Mouse (Mus musculus) lung, embryonic 15.5 days (tissue): ENCODE measurements around the gene Nrxn1. TPM values are rescaled to one million over a fixed set of nuclear protein-coding genes. Genes with fewer than 3 reads are reported as not detected.
"Not testable (repeated sequence)": the region's sequence is repeated elsewhere in the genome, so short reads cannot be mapped to it uniquely, and the experiment has no call there.

Experiments used
- ATAC-seq: fragments of 200-750 bp; cut with Nextera tagmentation; 2 replicates; pipeline ENCODE4 v1.8.0; 2017; ENCODE audit warnings: moderate number of reproducible peaks, borderline replicate concordance; ENCODE audit not compliant: low FRiP score, low TSS enrichment; ENCODE audit errors: extremely low read depth
- H3K27ac ChIP-seq: fragments of 300-500 bp; sonication (generic); 2 replicates; pipeline ENCODE4 v1.5.1; 2015; ENCODE audit warnings: moderate library complexity, mild to moderate bottlenecking, inconsistent platforms
- H3K27me3 ChIP-seq: fragments of 300-500 bp; sonication (generic); 2 replicates; pipeline ENCODE4 v1.6.1; 2015; ENCODE audit warnings: inconsistent platforms
- H3K36me3 ChIP-seq: fragments of 300-500 bp; sonication (generic); 2 replicates; pipeline ENCODE4 v1.6.1; 2015; ENCODE audit warnings: inconsistent platforms
- H3K4me1 ChIP-seq: fragments of 300-500 bp; sonication (generic); 2 replicates; pipeline ENCODE4 v1.6.1; 2015; ENCODE audit warnings: inconsistent platforms
- H3K4me2 ChIP-seq: fragments of 300-500 bp; sonication (generic); 2 replicates; pipeline ENCODE4 v1.6.1; 2015; ENCODE audit warnings: inconsistent platforms, mild to moderate bottlenecking, moderate library complexity
- H3K4me3 ChIP-seq: fragments of 300-500 bp; sonication (generic); 2 replicates; pipeline ENCODE4 v1.5.1; 2015; ENCODE audit warnings: mild to moderate bottlenecking, inconsistent platforms
- H3K9ac ChIP-seq: fragments of 300-500 bp; sonication (generic); 2 replicates; pipeline ENCODE4 v1.6.1; 2015; ENCODE audit warnings: inconsistent platforms
- H3K9me3 ChIP-seq: fragments of 300-500 bp; sonication (generic); 2 replicates; pipeline ENCODE4 v1.6.1; 2016; ENCODE audit warnings: inconsistent platforms
- WGBS: fragments of 180-500 bp; shearing (Covaris S2); methylation state at CpG from one replicate; pipeline ENCODE4 v1.1.7; 2015; 5-methylcytosine and 5-hydroxymethylcytosine counted together
- polyA plus RNA-seq: library from polyadenylated mRNA; unstranded; fragments of >200 nt; fragmentation: Nextera tagmentation; extraction: Ambion mirVana; gene quantifications from 2 replicates; pipeline ENCODE4 v1.2.1, GENCODE M21; 2015

The Nrxn1 gene
- polyA plus RNA-seq, 1 experiment from 2014 or later: 2.7 TPM

GRCm38 (mm10) chr17:90247071-90247849 is 845.6 kb downstream of the Nrxn1 start:
- no peak overlapping the region for H3K4me2 ChIP-seq
- H3K27me3 ChIP-seq: no peaks in the 10 kb centered on the region
- no peak overlapping the region for H3K9ac ChIP-seq
- 70% methylated on average over 7 of the region's 7 CpGs for WGBS
- no peak for ATAC-seq
- H3K4me3 ChIP-seq: no peak overlapping the region
- no peaks in the 10 kb centered on the region for H3K9me3 ChIP-seq
- H3K36me3 ChIP-seq: no peaks in the 10 kb centered on the region
- H3K4me1 ChIP-seq: no peaks in the 10 kb centered on the region
- H3K27ac ChIP-seq: no peak overlapping the region

GRCm38 (mm10) chr17:90244339-90244738 is 848.5 kb downstream of the Nrxn1 start:
- H3K27ac ChIP-seq: no peak overlapping the region
- no peak overlapping the region for H3K9ac ChIP-seq
- no peaks in the 10 kb centered on the region for H3K4me1 ChIP-seq
- H3K27me3 ChIP-seq: no peaks in the 10 kb centered on the region
- no peaks in the 10 kb centered on the region for H3K36me3 ChIP-seq
- 38% methylated on average over 2 of the region's 2 CpGs for WGBS
- no peak overlapping the region for H3K4me2 ChIP-seq
- no peaks in the 10 kb centered on the region for H3K9me3 ChIP-seq
- ATAC-seq: no peak
- no peak overlapping the region for H3K4me3 ChIP-seq

GRCm38 (mm10) chr17:90238964-90239363 is 853.9 kb downstream of the Nrxn1 start:
- Histone ChIP-seq H3K27me3 (no peaks in the 10 kb centered on the region), H3K4me1 (no peaks in the 10 kb centered on the region), H3K36me3 (no peaks in the 10 kb centered on the region), H3K9ac (no peak overlapping the region), H3K4me2 (no peak overlapping the region), H3K9me3 (no peaks in the 10 kb centered on the region), H3K4me3 (no peak overlapping the region), H3K27ac (no peak overlapping the region)
- no peak for ATAC-seq
- WGBS: 76% methylated on average over 3 of the region's 3 CpGs

GRCm38 (mm10) chr17:90238517-90238916 is 854.4 kb downstream of the Nrxn1 start:
- no peaks in the 10 kb centered on the region for H3K4me1 ChIP-seq
- no peak overlapping the region for H3K9ac ChIP-seq
- H3K9me3 ChIP-seq: no peaks in the 10 kb centered on the region
- H3K4me3 ChIP-seq: no peak overlapping the region
- no peak overlapping the region for H3K27ac ChIP-seq
- H3K4me2 ChIP-seq: no peak overlapping the region
- no peaks in the 10 kb centered on the region for H3K27me3 ChIP-seq
- 89% methylated on average over 2 of the region's 2 CpGs for WGBS
- no peak for ATAC-seq
- H3K36me3 ChIP-seq: no peaks in the 10 kb centered on the region

- not testable (repeated sequence) for H3K36me3 ChIP-seq, H3K4me2 ChIP-seq, H3K4me1 ChIP-seq, ATAC-seq, H3K9ac ChIP-seq, H3K27me3 ChIP-seq, H3K9me3 ChIP-seq, H3K4me3 ChIP-seq, H3K27ac ChIP-seq
- WGBS: 74% methylated on average over 1 of the region's 1 CpGs
Observed at GRCm38 (mm10) chr17:90235674-90236073, 857.2 kb downstream of the Nrxn1 start.

- Histone ChIP-seq H3K4me3 (no peak overlapping the region), H3K4me1 (no peaks in the 10 kb centered on the region), H3K27ac (no peak overlapping the region), H3K9ac (no peak overlapping the region), H3K27me3 (no peaks in the 10 kb centered on the region), H3K9me3 (no peaks in the 10 kb centered on the region), H3K36me3 (no peaks in the 10 kb centered on the region), H3K4me2 (no peak overlapping the region)
- WGBS: 87% methylated on average over 2 of the region's 2 CpGs
- no peak for ATAC-seq
Observed at GRCm38 (mm10) chr17:90234806-90235205, 858.1 kb downstream of the Nrxn1 start.

GRCm38 (mm10) chr17:90208547-90208946 is 884.3 kb downstream of the Nrxn1 start:
- Histone ChIP-seq H3K4me2 (no peak overlapping the region), H3K36me3 (no peaks in the 10 kb centered on the region), H3K27me3 (no peaks in the 10 kb centered on the region), H3K27ac (no peak overlapping the region), H3K4me1 (no peaks in the 10 kb centered on the region), H3K4me3 (no peak overlapping the region), H3K9ac (no peak overlapping the region), H3K9me3 (no peaks in the 10 kb centered on the region)
- no peak for ATAC-seq

GRCm38 (mm10) chr17:90207617-90208016 is 885.3 kb downstream of the Nrxn1 start:
- Histone ChIP-seq H3K4me2 (no peak overlapping the region), H3K9ac (no peak overlapping the region), H3K4me1 (no peaks in the 10 kb centered on the region), H3K4me3 (no peak overlapping the region), H3K36me3 (no peaks in the 10 kb centered on the region), H3K9me3 (no peaks in the 10 kb centered on the region), H3K27me3 (no peaks in the 10 kb centered on the region), H3K27ac (no peak overlapping the region)
- ATAC-seq: no peak
- WGBS: 65% methylated on average over 5 of the region's 5 CpGs

GRCm38 (mm10) chr17:90203993-90204392 is 888.9 kb downstream of the Nrxn1 start:
- H3K4me2 ChIP-seq: no peak overlapping the region
- no peaks in the 10 kb centered on the region for H3K27me3 ChIP-seq
- ATAC-seq: no peak
- no peaks in the 10 kb centered on the region for H3K36me3 ChIP-seq
- no peak overlapping the region for H3K4me3 ChIP-seq
- H3K9ac ChIP-seq: no peak overlapping the region
- no peaks in the 10 kb centered on the region for H3K4me1 ChIP-seq
- H3K27ac ChIP-seq: no peak overlapping the region
- H3K9me3 ChIP-seq: no peaks in the 10 kb centered on the region

GRCm38 (mm10) chr17:90202785-90203184 is 890.1 kb downstream of the Nrxn1 start:
- Histone ChIP-seq H3K4me1 (no peaks in the 10 kb centered on the region), H3K4me2 (no peak overlapping the region), H3K36me3 (no peaks in the 10 kb centered on the region), H3K9ac (no peak overlapping the region), H3K27ac (no peak overlapping the region), H3K27me3 (no peaks in the 10 kb centered on the region), H3K4me3 (no peak overlapping the region), H3K9me3 (no peaks in the 10 kb centered on the region)
- WGBS: 59% methylated on average over 2 of the region's 2 CpGs
- no peak for ATAC-seq

GRCm38 (mm10) chr17:90196772-90197171 is 896.1 kb downstream of the Nrxn1 start:
- Histone ChIP-seq H3K4me2 (no peak overlapping the region), H3K9me3 (no peaks in the 10 kb centered on the region), H3K27me3 (no peaks in the 10 kb centered on the region), H3K36me3 (no peaks in the 10 kb centered on the region), H3K9ac (no peak overlapping the region), H3K4me1 (no peaks in the 10 kb centered on the region), H3K27ac (no peak overlapping the region), H3K4me3 (no peak overlapping the region)
- ATAC-seq: no peak
- 6% methylated on average over 1 of the region's 1 CpGs for whole genome bisulfite sequencing

GRCm38 (mm10) chr17:90141602-90142001 is 951.3 kb downstream of the Nrxn1 start:
- Histone ChIP-seq H3K27ac (no peak overlapping the region), H3K4me3 (no peak overlapping the region), H3K4me2 (no peak overlapping the region), H3K4me1 (no peaks in the 10 kb centered on the region), H3K9ac (no peak overlapping the region), H3K27me3 (no peaks in the 10 kb centered on the region), H3K36me3 (no peaks in the 10 kb centered on the region), H3K9me3 (no peaks in the 10 kb centered on the region)
- ATAC-seq: no peak
- WGBS: 50% methylated on average over 4 of the region's 4 CpGs

GRCm38 (mm10) chr17:90130836-90131235 is 962.0 kb downstream of the Nrxn1 start:
- H3K36me3 ChIP-seq: no peaks in the 10 kb centered on the region
- no peak overlapping the region for H3K4me3 ChIP-seq
- no peak overlapping the region for H3K27ac ChIP-seq
- no peaks in the 10 kb centered on the region for H3K27me3 ChIP-seq
- H3K4me1 ChIP-seq: no peaks in the 10 kb centered on the region
- ATAC-seq: no peak
- H3K4me2 ChIP-seq: no peak overlapping the region
- 62% methylated on average over 12 of the region's 12 CpGs for WGBS
- no peak overlapping the region for H3K9ac ChIP-seq
- no peaks in the 10 kb centered on the region for H3K9me3 ChIP-seq
